Mouse (Mus musculus) stomach, embryonic 15.5 days (tissue): ENCODE measurements around the gene Kdelr1. TPM values are rescaled to one million over a fixed set of nuclear protein-coding genes. Genes with fewer than 3 reads are reported as not detected.

ENCODE experiments used
- ATAC-seq: fragments of 200-750 bp; cut with Nextera tagmentation; 2 replicates; pipeline ENCODE4 v1.8.0; 2017; ENCODE audit warnings: low read depth, moderate number of reproducible peaks, moderate TSS enrichment; ENCODE audit not compliant: insufficient read depth, low FRiP score
- H3K27ac ChIP-seq: fragments of 300-500 bp; sonication (generic); 2 replicates; pipeline ENCODE4 v1.5.1; 2015; ENCODE audit warnings: mild to moderate bottlenecking, inconsistent platforms
- H3K27me3 ChIP-seq: fragments of 300-500 bp; sonication (generic); replicated peaks from 2 replicates; pipeline ENCODE4 v1.6.1; 2015; ENCODE audit warnings: inconsistent platforms
- H3K36me3 ChIP-seq: fragments of 300-500 bp; sonication (generic); 2 replicates; pipeline ENCODE4 v1.6.1; 2015; ENCODE audit warnings: inconsistent platforms
- H3K4me1 ChIP-seq: fragments of 300-500 bp; sonication (generic); 2 replicates; pipeline ENCODE4 v1.6.1; 2015; ENCODE audit warnings: inconsistent platforms
- H3K4me2 ChIP-seq: fragments of 300-500 bp; sonication (generic); 2 replicates; pipeline ENCODE4 v1.6.1; 2015; ENCODE audit warnings: mild to moderate bottlenecking, inconsistent platforms
- H3K4me3 ChIP-seq: fragments of 300-500 bp; sonication (generic); replicated peaks from 2 replicates; pipeline ENCODE4 v1.5.1; 2015; ENCODE audit warnings: inconsistent platforms
- H3K9ac ChIP-seq: fragments of 300-500 bp; sonication (generic); 2 replicates; pipeline ENCODE4 v1.6.1; 2015; ENCODE audit warnings: inconsistent platforms
- H3K9me3 ChIP-seq: fragments of 300-500 bp; sonication (generic); 2 replicates; pipeline ENCODE4 v1.6.1; 2016; ENCODE audit warnings: inconsistent platforms
- WGBS: fragments of 180-500 bp; shearing (Covaris S2); methylation state at CpG from one replicate; pipeline ENCODE4 v1.1.7; 2015; 5-methylcytosine and 5-hydroxymethylcytosine counted together
- polyA plus RNA-seq: library from polyadenylated mRNA; unstranded; fragments of >200 nt; fragmentation: Nextera tagmentation; extraction: Ambion mirVana; gene quantifications from 2 replicates; pipeline ENCODE4 v1.2.1, GENCODE M21; 2015

The Kdelr1 gene
- polyA plus RNA-seq, 1 experiment from 2014 or later = 72.0 TPM

- ATAC-seq = 0 out of 2 replicates have a peak, but pooled peaks have one; percentile 16
Observed at GRCm38 (mm10) chr7:45901562-45901961, 29.0 kb downstream of the Kdelr1 start.

GRCm38 (mm10) chr7:45902481-45903002 lies 30.0 kb downstream of the Kdelr1 start:
- no peak for ATAC-seq
- no peaks in the 10 kb centered on the region for H3K27me3 ChIP-seq
- H3K9me3 ChIP-seq = no peaks in the 10 kb centered on the region
- no peaks in the 10 kb centered on the region for H3K36me3 ChIP-seq
- no peak overlapping the region for H3K4me3 ChIP-seq
- H3K4me1 ChIP-seq = peaks cover 2% of the 10 kb centered on the region; the same call in 1 of the 2 replicates
- no peak overlapping the region for H3K27ac ChIP-seq
- WGBS = 70% methylated on average over 12 of the region's 12 CpGs
- no peak overlapping the region for H3K9ac ChIP-seq
- H3K4me2 ChIP-seq = no peak overlapping the region

More at GRCm38 (mm10) chr7:45901562-45901961, 29.0 kb downstream of the Kdelr1 start:
- no peak overlapping the region for H3K4me3 ChIP-seq
- H3K4me1 ChIP-seq = peaks cover 3% of the 10 kb centered on the region; the same call in 1 of the 2 replicates
- H3K9me3 ChIP-seq = no peaks in the 10 kb centered on the region
- no peaks in the 10 kb centered on the region for H3K36me3 ChIP-seq
- no peak overlapping the region for H3K27ac ChIP-seq
- H3K4me2 ChIP-seq = no peak overlapping the region
- no peaks in the 10 kb centered on the region for H3K27me3 ChIP-seq
- no peak overlapping the region for H3K9ac ChIP-seq
- 41% methylated on average over 5 of the region's 5 CpGs for WGBS

GRCm38 (mm10) chr7:45906622-45907021 lies 34.0 kb downstream of the Kdelr1 start:
- no peak overlapping the region for H3K27ac ChIP-seq
- H3K9ac ChIP-seq = no peak overlapping the region
- H3K4me3 ChIP-seq = no peak overlapping the region
- no peaks in the 10 kb centered on the region for H3K4me1 ChIP-seq
- no peaks in the 10 kb centered on the region for H3K27me3 ChIP-seq
- WGBS = 89% methylated on average over 9 of the region's 9 CpGs
- no peak for ATAC-seq
- peaks cover 9% of the 10 kb centered on the region for H3K36me3 ChIP-seq
- no peak overlapping the region for H3K4me2 ChIP-seq
- H3K9me3 ChIP-seq = no peaks in the 10 kb centered on the region

GRCm38 (mm10) chr7:45908384-45908783 lies 35.8 kb downstream of the Kdelr1 start:
- no peak overlapping the region for H3K9ac ChIP-seq
- H3K4me1 ChIP-seq = no peaks in the 10 kb centered on the region
- H3K9me3 ChIP-seq = no peaks in the 10 kb centered on the region
- no peak overlapping the region for H3K4me3 ChIP-seq
- H3K36me3 ChIP-seq = peaks cover 9% of the 10 kb centered on the region
- no peak for ATAC-seq
- H3K27ac ChIP-seq = no peak overlapping the region
- no peaks in the 10 kb centered on the region for H3K27me3 ChIP-seq
- no peak overlapping the region for H3K4me2 ChIP-seq

- Histone ChIP-seq H3K4me3 (no peak overlapping the region), H3K9ac (no peak overlapping the region), H3K9me3 (no peaks in the 10 kb centered on the region), H3K4me1 (no peaks in the 10 kb centered on the region), H3K27me3 (no peaks in the 10 kb centered on the region), H3K27ac (no peak overlapping the region), H3K36me3 (peaks cover 9% of the 10 kb centered on the region), H3K4me2 (no peak overlapping the region)
- no peak for ATAC-seq
- 92% methylated on average over 16 of the region's 16 CpGs for WGBS
Observed at GRCm38 (mm10) chr7:45909145-45909544, 36.6 kb downstream of the Kdelr1 start.

- H3K27me3 ChIP-seq = no peaks in the 10 kb centered on the region
- peaks cover 32% of the 10 kb centered on the region for H3K4me1 ChIP-seq
- H3K36me3 ChIP-seq = peaks cover 12% of the 10 kb centered on the region
- H3K4me2 ChIP-seq = no peak overlapping the region
- WGBS = 86% methylated on average over 6 of the region's 6 CpGs
- no peaks in the 10 kb centered on the region for H3K9me3 ChIP-seq
- no peak for ATAC-seq
- H3K27ac ChIP-seq = no peak overlapping the region
- no peak overlapping the region for H3K9ac ChIP-seq
- no peak overlapping the region for H3K4me3 ChIP-seq
Observed at GRCm38 (mm10) chr7:45914067-45914466, 41.5 kb downstream of the Kdelr1 start.

- WGBS = 77% methylated on average over 5 of the region's 5 CpGs
- peaks cover 42% of the 10 kb centered on the region for H3K4me1 ChIP-seq
- no peak overlapping the region for H3K27ac ChIP-seq
- no peak overlapping the region for H3K9ac ChIP-seq
- H3K4me2 ChIP-seq = no peak overlapping the region
- H3K36me3 ChIP-seq = peaks cover 4% of the 10 kb centered on the region
- no peaks in the 10 kb centered on the region for H3K9me3 ChIP-seq
- ATAC-seq = no peak
- H3K4me3 ChIP-seq = no peak overlapping the region
- H3K27me3 ChIP-seq = no peaks in the 10 kb centered on the region
Observed at GRCm38 (mm10) chr7:45915011-45915410, 42.4 kb downstream of the Kdelr1 start.

- 34% methylated on average over 26 of the region's 26 CpGs for WGBS
- Histone ChIP-seq H3K36me3 (peaks cover 3% of the 10 kb centered on the region; the same call in 1 of the 2 replicates), H3K4me3 (peak overlapping the region; percentile 34), H3K27ac (peak overlapping the region; percentile 94), H3K4me2 (peak overlapping the region; percentile 55), H3K9ac (peak overlapping the region; percentile 8; the same call in 1 of the 2 replicates), H3K27me3 (no peaks in the 10 kb centered on the region), H3K4me1 (peaks cover 49% of the 10 kb centered on the region), H3K9me3 (no peaks in the 10 kb centered on the region)
- peak; percentile 75 for ATAC-seq
Observed at GRCm38 (mm10) chr7:45916056-45917003, 43.8 kb downstream of the Kdelr1 start.

GRCm38 (mm10) chr7:45917004-45917704 lies 44.6 kb downstream of the Kdelr1 start:
- H3K4me1 ChIP-seq = peaks cover 58% of the 10 kb centered on the region
- H3K9ac ChIP-seq = peak overlapping the region; percentile 32
- no peaks in the 10 kb centered on the region for H3K9me3 ChIP-seq
- H3K4me2 ChIP-seq = peak overlapping the region; percentile 55
- peak overlapping the region; percentile 18 for H3K4me3 ChIP-seq
- no peak for ATAC-seq
- H3K27ac ChIP-seq = peak overlapping the region; percentile 94
- 13% methylated on average over 13 of the region's 13 CpGs for WGBS
- no peaks in the 10 kb centered on the region for H3K27me3 ChIP-seq
- H3K36me3 ChIP-seq = peaks cover 3% of the 10 kb centered on the region; the same call in 1 of the 2 replicates

- no peak overlapping the region for H3K4me3 ChIP-seq
- no peak overlapping the region for H3K9ac ChIP-seq
- peaks cover 65% of the 10 kb centered on the region for H3K4me1 ChIP-seq
- peaks cover 3% of the 10 kb centered on the region; the same call in 1 of the 2 replicates for H3K36me3 ChIP-seq
- H3K4me2 ChIP-seq = peak overlapping the region; percentile 55; the same call in 1 of the 2 replicates
- no peak for ATAC-seq
- no peaks in the 10 kb centered on the region for H3K9me3 ChIP-seq
- WGBS = 74% methylated on average over 15 of the region's 15 CpGs
- peak overlapping the region; percentile 94 for H3K27ac ChIP-seq
- no peaks in the 10 kb centered on the region for H3K27me3 ChIP-seq
Observed at GRCm38 (mm10) chr7:45917926-45918325, 45.4 kb downstream of the Kdelr1 start.

GRCm38 (mm10) chr7:45919083-45919671 lies 46.6 kb downstream of the Kdelr1 start:
- H3K4me2 ChIP-seq = peak overlapping the region; percentile 64
- peak overlapping the region; percentile 94; the same call in 1 of the 2 replicates for H3K27ac ChIP-seq
- no peaks in the 10 kb centered on the region for H3K27me3 ChIP-seq
- 0 out of 2 replicates have a peak overlapping the region, but pooled peaks have one; percentile 51 for H3K4me3 ChIP-seq
- ATAC-seq = no peak
- H3K36me3 ChIP-seq = peaks cover 3% of the 10 kb centered on the region; the same call in 1 of the 2 replicates
- no peak overlapping the region for H3K9ac ChIP-seq
- WGBS = 68% methylated on average over 14 of the region's 14 CpGs
- no peaks in the 10 kb centered on the region for H3K9me3 ChIP-seq
- peaks cover 66% of the 10 kb centered on the region for H3K4me1 ChIP-seq
